In genomic region chr13:34154931-34155272, GRCm38 (mm10) we compare ENCODE assay signal across 7 mouse cellular contexts. TPM values are rescaled to one million over a fixed set of nuclear protein-coding genes. Genes with fewer than 3 reads are reported as not detected.
A peak's percentile ranks its signal among the peaks of the same experiment; 100 is the strongest.
DNase-seq lines count a peak whose midpoint lies in the region; ATAC-seq and TF ChIP-seq lines count a peak whose summit lies in the region.

No protein-coding gene starts in this region.

- no peaks in the 10 kb centered on the region for H3K27me3 ChIP-seq in CH12.LX (replicated peaks)
- no peaks in the 10 kb centered on the region for H3K27me3 ChIP-seq in heart, embryonic 15.5 days

- peak overlapping the region in 2 of 3 experiments; percentile 34 to 46 for H3K4me3 ChIP-seq in CH12.LX (replicated peaks in 1 of 3; ENCODE audit: low read depth in 2 of 3, low read length in 2 of 3, poor library complexity in 1 of 3)
- H3K4me3 ChIP-seq in heart, embryonic 15.5 days = peak overlapping the region; percentile 30
- peak overlapping the region; percentile 58 for H3K4me3 ChIP-seq in lung, adult 2 months (replicated peaks; ENCODE audit: extremely low read depth, low read depth, low read length)

- DNase-seq in CH12.LX (ENCODE audit: extremely low read depth) = peak; percentile 84
- peak; percentile 64 for DNase-seq in T-cell, adult 2 months (ENCODE audit: low spot score)
- DNase-seq in embryo, embryonic 11.5 days (ENCODE audit: low read depth, low spot score) = peak; percentile 58
- DNase-seq in kidney, postnatal 25 days = peak; percentile 70 to 87
- DNase-seq in lung, adult 2 months = peak; percentile 56

- in situ Hi-C loops in CH12.LX (cut with MboI; ENCODE audit: low pct_ligation_motif_present, low pct_unique_long_range_greater_than_20kb, low sequenced_read_pairs) = loop anchor here (10.0 kb wide), 1 partner anchor 200 kb away; no protein-coding TSS in a partner anchor

- no peaks in the 10 kb centered on the region for H3K79me2 ChIP-seq in CH12.LX (replicated peaks; ENCODE audit: control insufficient read depth, extremely low read depth, insufficient read depth, poor library complexity, severe bottlenecking)

- no peak for TF ChIP-seq POLR2A in CH12.LX (IDR thresholded peaks at IDR 0.05; ENCODE audit: low read depth, low read length)
- TF ChIP-seq POLR2A in lung, adult 2 months (IDR thresholded peaks at IDR 0.05; ENCODE audit: borderline replicate concordance, extremely low read depth, low read depth, low read length) = no peak

- ATAC-seq in heart, embryonic 15.5 days (replicated peaks; ENCODE audit: insufficient number of reproducible peaks, insufficient read depth, low FRiP score, low read depth) = no peak
- ATAC-seq in neutrophil, adult 5-6 weeks (ENCODE audit: extremely low read depth, insufficient number of reproducible peaks, low FRiP score, poor library complexity, severe bottlenecking) = peak; percentile 57; the same call in 1 of the 2 replicates

- peaks cover 4% of the 10 kb centered on the region for H3K9me3 ChIP-seq in CH12.LX (replicated peaks; ENCODE audit: low read length)
- no peaks in the 10 kb centered on the region for H3K9me3 ChIP-seq in heart, embryonic 15.5 days (replicated peaks)

- no peak overlapping the region for H3K27ac ChIP-seq in CH12.LX (ENCODE audit: insufficient read depth, low read depth)
- peak overlapping the region; percentile 90 for H3K27ac ChIP-seq in heart, embryonic 15.5 days

- TF ChIP-seq CTCF in CH12.LX (conservative IDR thresholded peaks at IDR 0.05 in 1 of 2, IDR thresholded peaks at IDR 0.05 in 1 of 2; ENCODE audit: low read depth in 2 of 2, low read length in 2 of 2) = peak; percentile 60 to 74
- peak; percentile 46; the same call in 1 of the 2 replicates for TF ChIP-seq CTCF in lung, adult 2 months (IDR thresholded peaks at IDR 0.05; ENCODE audit: insufficient read depth, low read length)

- TF ChIP-seq RAD21 in CH12.LX (IDR thresholded peaks at IDR 0.05; ENCODE audit: low read depth, low read length) = peak; percentile 52

- peaks cover 6 to 31% of the 10 kb centered on the region in 2 experiments for H3K4me1 ChIP-seq in CH12.LX (ENCODE audit: control insufficient read depth in 1 of 2, insufficient read depth in 2 of 2)
- peaks cover 38% of the 10 kb centered on the region for H3K4me1 ChIP-seq in heart, embryonic 15.5 days (replicated peaks)
- no peaks in the 10 kb centered on the region for H3K4me1 ChIP-seq in lung, adult 2 months (ENCODE audit: control insufficient read depth, insufficient read depth, low read length)

- H3K9ac ChIP-seq in CH12.LX (ENCODE audit: insufficient read depth, low read depth) = no peak overlapping the region
- no peak overlapping the region for H3K9ac ChIP-seq in heart, embryonic 15.5 days

- dilution Hi-C loops in CH12.LX (cut with MboI; ENCODE audit: extremely low pct_ligation_motif_present, extremely low pct_unique_long_range_greater_than_20kb, low sequenced_read_pairs) = no loop called here

- 34% methylated on average over 3 of the region's 3 CpGs for WGBS in heart, embryonic 15.5 days
- WGBS in lung, adult 2 months = 25% methylated on average over 3 of the region's 3 CpGs

- TF ChIP-seq EP300 in CH12.LX (IDR thresholded peaks at IDR 0.05; ENCODE audit: low read length) = 0 out of 2 replicates have a peak, but pooled peaks have one; percentile 23

- H3K36me3 ChIP-seq in CH12.LX (replicated peaks in 1 of 2; ENCODE audit: control insufficient read depth in 1 of 2, insufficient read depth in 1 of 2, low read length in 1 of 2) = no peaks in the 10 kb centered on the region
- no peaks in the 10 kb centered on the region for H3K36me3 ChIP-seq in heart, embryonic 15.5 days

- H3K4me2 ChIP-seq in CH12.LX (ENCODE audit: insufficient read depth, low read depth, poor library complexity, severe bottlenecking) = peak overlapping the region; percentile 95
- peak overlapping the region; percentile 49 for H3K4me2 ChIP-seq in heart, embryonic 15.5 days

TF ChIP-seq in CH12.LX, 34 proteins besides CTCF, POLR2A, EP300 and RAD21:
- no peak for TF ChIP-seq ZNF384 (IDR thresholded peaks at IDR 0.05; ENCODE audit: low read depth, low read length)
- no peak for TF ChIP-seq JUND (conservative IDR thresholded peaks at IDR 0.05; ENCODE audit: low read depth, low read length)
- peak; percentile 20; the same call in 1 of the 2 replicates for TF ChIP-seq HCFC1 (IDR thresholded peaks at IDR 0.05; ENCODE audit: low read depth, low read length)
- peak; percentile 35; the same call in 1 of the 2 replicates for TF ChIP-seq MAFK (IDR thresholded peaks at IDR 0.05; ENCODE audit: insufficient replicate concordance, low read length)
- TF ChIP-seq SIN3A (IDR thresholded peaks at IDR 0.05; ENCODE audit: low read length) = peak; percentile 43; the same call in 1 of the 2 replicates
- peak; percentile 57 for TF ChIP-seq MYC (IDR thresholded peaks at IDR 0.05; ENCODE audit: low read depth, low read length)
- TF ChIP-seq RCOR1 (conservative IDR thresholded peaks at IDR 0.05; ENCODE audit: low read depth, low read length) = 0 out of 2 replicates have a peak, but pooled peaks have one; percentile 37
- TF ChIP-seq IRF4 (IDR thresholded peaks at IDR 0.05; ENCODE audit: low read depth, low read length) = peak; percentile 54
- TF ChIP-seq KAT2A (IDR thresholded peaks at IDR 0.05; ENCODE audit: insufficient replicate concordance, low read length) = no peak
- no peak for TF ChIP-seq TBP (conservative IDR thresholded peaks at IDR 0.05; ENCODE audit: low read depth, low read length)
- peak; percentile 39; the same call in 1 of the 2 replicates for TF ChIP-seq ELF1 (IDR thresholded peaks at IDR 0.05; ENCODE audit: low read depth, low read length)
- TF ChIP-seq TCF12 (IDR thresholded peaks at IDR 0.05; ENCODE audit: low read depth, low read length) = 0 out of 2 replicates have a peak, but pooled peaks have one; percentile 29
- 0 out of 2 replicates have a peak, but pooled peaks have one; percentile 17 for TF ChIP-seq BHLHE40 (IDR thresholded peaks at IDR 0.05; ENCODE audit: low read depth, low read length)
- peak; percentile 89 for TF ChIP-seq SMC3 (IDR thresholded peaks at IDR 0.05; ENCODE audit: low read depth, low read length)
- no peak for TF ChIP-seq ETS1 (conservative IDR thresholded peaks at IDR 0.05; ENCODE audit: low read depth, low read length)
- peak; percentile 49; the same call in 1 of the 2 replicates for TF ChIP-seq MAX (IDR thresholded peaks at IDR 0.05; ENCODE audit: low read length)
- 0 out of 2 replicates have a peak, but pooled peaks have one; percentile 29 for TF ChIP-seq CHD2 (IDR thresholded peaks at IDR 0.05; ENCODE audit: low read length)
- peak; percentile 34; the same call in 1 of the 2 replicates for TF ChIP-seq ZC3H11A (IDR thresholded peaks at IDR 0.05; ENCODE audit: low read depth, low read length)
TF ChIP-seq in CH12.LX: peak in this region for 13.

RNA-seq across cellular contexts. Expression of gene Psmg4, which starts 7.9 kb away (rescaled TPM):
- total RNA-seq in CH12.LX (2012; rRNA removed) (198 and 234 TPM in 2 replicates), CH12.LX (2014; rRNA removed) (179 and 194 TPM in 2 replicates)
- 83.2 and 120 TPM in 2 replicates for polyA plus RNA-seq in CH12.LX (2012; ENCODE audit: insufficient read length, low read depth)
- 65.3 and 76.5 TPM in 2 replicates for polyA plus RNA-seq in heart, embryonic 15.5 days (2015; fragmentation: Nextera tagmentation; extraction: Ambion mirVana)
- polyA plus RNA-seq in lung, adult 2 months (2012; rRNA removed) = 79.9 and 123 TPM in 2 replicates
- 42.6 and 56.8 TPM in 2 replicates for total RNA-seq in neutrophil, adult 5-6 weeks (2017)

RNA-seq across cellular contexts. Expression of gene Tubb2b, which starts 24.6 kb away (rescaled TPM):
- 22.6 and 33.6 TPM in 2 replicates for total RNA-seq in CH12.LX (2012; rRNA removed)
- total RNA-seq in CH12.LX (2014; rRNA removed) = 34.8 and 38.4 TPM in 2 replicates
- 46.2 and 49.8 TPM in 2 replicates for polyA plus RNA-seq in CH12.LX (2012; ENCODE audit: insufficient read length, low read depth)
- polyA plus RNA-seq in heart, embryonic 15.5 days (2015; fragmentation: Nextera tagmentation; extraction: Ambion mirVana) = 36.0 and 42.3 TPM in 2 replicates
- 13.6 and 21.6 TPM in 2 replicates for polyA plus RNA-seq in lung, adult 2 months (2012; rRNA removed)
- 3.8 and 6.5 TPM in 2 replicates for total RNA-seq in neutrophil, adult 5-6 weeks (2017)
